Mouse (Mus musculus): ENCODE data around the gene Cdkal1.

DNA sequence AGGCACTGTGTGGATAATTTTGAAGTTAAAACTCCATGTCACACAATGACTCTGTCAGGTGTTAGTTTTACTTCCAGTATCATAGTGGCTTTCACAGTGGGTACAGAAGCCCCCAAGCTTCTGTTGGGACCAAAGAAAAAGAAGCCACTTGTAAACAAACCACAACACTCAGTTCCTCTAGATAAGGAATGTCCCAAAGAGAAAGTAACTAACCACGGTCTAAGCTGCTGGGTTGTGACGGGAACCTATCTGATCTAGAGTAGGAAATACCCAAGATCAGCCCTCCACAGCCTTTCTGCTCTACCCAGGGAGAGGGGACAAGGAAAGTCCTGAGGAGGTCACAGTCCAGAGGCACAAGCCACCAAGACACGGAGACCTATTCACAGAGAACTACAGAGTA lies 99.4 kb downstream of the Cdkal1 start:
- TF ChIP-seq CTCF (IDR thresholded peaks at IDR 0.05; ENCODE audit: borderline replicate concordance, control insufficient read depth, extremely low read depth, insufficient read depth, low read length, poor library complexity) (no peak), POLR2A (IDR thresholded peaks at IDR 0.05; ENCODE audit: control insufficient read depth, extremely low read depth, insufficient read depth, low read length, poor library complexity) (no peak)

All from thymus, adult 2 months (tissue).